Mouse (Mus musculus) forebrain, embryonic 11.5 days (tissue): Measurements from ENCODE around the gene Col25a1. TPM values are rescaled to one million over a fixed set of nuclear protein-coding genes. Genes with fewer than 3 reads are reported as not detected.

ENCODE experiments used
- ATAC-seq: fragments of 200-750 bp; cut with Nextera tagmentation; replicated peaks from 2 replicates; pipeline ENCODE4 v1.8.0; 2017; ENCODE audit warnings: moderate TSS enrichment; ENCODE audit not compliant: low FRiP score
- DNase-seq: peaks from one replicate; pipeline ENCODE4 v3.0.0-alpha.2; 2017; ENCODE audit warnings: low spot score
- H3K27ac ChIP-seq: fragments of 300-500 bp; sonication (generic); 2 replicates; pipeline ENCODE4 v1.5.1; 2014; ENCODE audit warnings: low read depth, low read length
- H3K27me3 ChIP-seq: fragments of 300-500 bp; sonication (generic); 2 replicates; pipeline ENCODE4 v1.6.1; 2014; ENCODE audit warnings: mild to moderate bottlenecking, low read length, mixed read lengths; ENCODE audit not compliant: control insufficient read depth, insufficient read depth
- H3K36me3 ChIP-seq: fragments of 300-500 bp; sonication (generic); 2 replicates; pipeline ENCODE4 v1.6.1; 2014; ENCODE audit warnings: mild to moderate bottlenecking, low read length, moderate library complexity, mixed read lengths; ENCODE audit not compliant: control insufficient read depth, insufficient read depth
- H3K4me1 ChIP-seq: fragments of 300-500 bp; sonication (generic); replicated peaks from 2 replicates; pipeline ENCODE4 v1.6.1; 2014; ENCODE audit warnings: low read length, mixed read lengths; ENCODE audit not compliant: control insufficient read depth, insufficient read depth
- H3K4me2 ChIP-seq: fragments of 300-500 bp; sonication (generic); 2 replicates; pipeline ENCODE4 v1.6.1; 2014; ENCODE audit warnings: low read depth, mild to moderate bottlenecking, low read length, moderate library complexity, mixed read lengths; ENCODE audit not compliant: severe bottlenecking
- H3K4me3 ChIP-seq: fragments of 300-500 bp; sonication (generic); 2 replicates; pipeline ENCODE4 v1.5.1; 2014; ENCODE audit warnings: low read depth, low read length
- H3K9ac ChIP-seq: fragments of 300-500 bp; sonication (generic); 2 replicates; pipeline ENCODE4 v1.6.1; 2014; ENCODE audit warnings: low read length
- H3K9me3 ChIP-seq: fragments of 300-500 bp; sonication (generic); 2 replicates; pipeline ENCODE4 v1.6.1; 2016; ENCODE audit warnings: low read length, mixed read lengths; ENCODE audit not compliant: control insufficient read depth
- WGBS: fragments of 180-500 bp; shearing (Covaris S2); extraction: QIAGEN DNeasy Blood & Tissue Kit; methylation state at CpG from one replicate; pipeline ENCODE4 v1.1.7; 2014; 5-methylcytosine and 5-hydroxymethylcytosine counted together
- polyA plus RNA-seq: library from polyadenylated mRNA; unstranded; fragments of >200 nt; fragmentation: Nextera tagmentation; extraction: Ambion mirVana; gene quantifications from 2 replicates; pipeline ENCODE4 v1.2.1, GENCODE M21; 2014

Col25a1 gene
- polyA plus RNA-seq, 1 experiment from 2014 or later = 2.4 TPM

GRCm38 (mm10) chr3:130103486-130103885 is 27.8 kb upstream of the Col25a1 start:
- WGBS = 80% methylated on average over 8 of the region's 8 CpGs

DNA sequence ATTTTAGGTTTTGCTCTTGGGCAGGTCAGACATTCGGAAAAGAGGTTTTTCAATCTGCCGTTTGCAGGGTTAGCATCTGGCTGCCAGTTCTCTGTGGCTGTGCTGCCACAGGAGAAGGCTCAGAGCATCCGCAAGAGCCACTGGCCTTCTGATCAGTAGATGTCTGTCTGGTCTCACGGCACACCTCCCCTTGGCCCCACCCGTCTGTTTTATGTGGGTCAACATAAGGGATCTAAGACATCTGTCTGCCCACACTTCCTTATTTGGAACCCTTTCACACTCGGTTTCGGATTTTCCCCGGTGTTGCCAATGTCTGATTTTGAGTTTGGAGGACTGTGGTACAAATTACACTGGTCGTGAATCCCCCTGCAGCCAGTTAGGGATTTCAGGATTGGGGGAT is 26.8 kb upstream of the Col25a1 start:
- no peaks in the 10 kb centered on the region for H3K4me1 ChIP-seq
- no peak for DNase-seq
- 88% methylated on average over 9 of the region's 9 CpGs for WGBS
- H3K9ac ChIP-seq = no peak overlapping the region
- H3K36me3 ChIP-seq = no peaks in the 10 kb centered on the region
- H3K27ac ChIP-seq = no peak overlapping the region
- H3K4me3 ChIP-seq = no peak overlapping the region
- H3K4me2 ChIP-seq = no peak overlapping the region
- no peaks in the 10 kb centered on the region for H3K27me3 ChIP-seq
- H3K9me3 ChIP-seq = no peaks in the 10 kb centered on the region
- ATAC-seq = no peak

More at GRCm38 (mm10) chr3:130103486-130103885, 27.8 kb upstream of the Col25a1 start:
- H3K4me1 ChIP-seq = no peaks in the 10 kb centered on the region
- no peak overlapping the region for H3K4me3 ChIP-seq
- no peaks in the 10 kb centered on the region for H3K36me3 ChIP-seq
- no peak overlapping the region for H3K9ac ChIP-seq
- no peaks in the 10 kb centered on the region for H3K9me3 ChIP-seq
- ATAC-seq (no peak), DNase-seq (no peak)
- H3K27me3 ChIP-seq = no peaks in the 10 kb centered on the region
- no peak overlapping the region for H3K4me2 ChIP-seq
- H3K27ac ChIP-seq = no peak overlapping the region

DNA sequence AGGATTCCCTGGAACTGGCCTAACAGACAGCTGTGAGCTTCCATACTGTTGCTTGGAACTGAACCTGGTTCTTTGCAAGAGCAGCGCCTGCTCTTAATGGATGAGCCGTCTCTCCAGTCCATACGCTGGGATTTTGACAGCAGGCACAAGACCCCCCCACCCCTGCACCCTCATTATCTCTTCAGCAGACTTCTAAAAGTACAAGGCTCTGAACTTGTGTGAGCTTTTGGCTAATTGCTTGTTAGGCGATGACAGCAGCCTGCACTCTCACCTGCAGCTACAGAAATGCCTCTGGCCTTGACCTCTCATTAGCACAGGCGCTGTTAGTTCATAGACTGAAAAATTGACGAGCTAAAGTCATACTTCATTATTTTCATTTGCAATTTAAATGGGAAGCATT is 14.4 kb upstream of the Col25a1 start:
- ATAC-seq (no peak), DNase-seq (no peak)
- H3K9ac ChIP-seq = no peak overlapping the region
- H3K27ac ChIP-seq = no peak overlapping the region
- H3K4me3 ChIP-seq = no peak overlapping the region
- no peaks in the 10 kb centered on the region for H3K9me3 ChIP-seq
- no peaks in the 10 kb centered on the region for H3K36me3 ChIP-seq
- H3K4me1 ChIP-seq = no peaks in the 10 kb centered on the region
- H3K27me3 ChIP-seq = no peaks in the 10 kb centered on the region
- H3K4me2 ChIP-seq = no peak overlapping the region
- WGBS = 68% methylated on average over 6 of the region's 6 CpGs

GRCm38 (mm10) chr3:130127840-130128239 is 3.5 kb upstream of the Col25a1 start:
- 84% methylated on average over 8 of the region's 8 CpGs for WGBS
- Histone ChIP-seq H3K4me3 (no peak overlapping the region), H3K27ac (no peak overlapping the region), H3K36me3 (no peaks in the 10 kb centered on the region), H3K9me3 (no peaks in the 10 kb centered on the region), H3K4me1 (no peaks in the 10 kb centered on the region), H3K27me3 (no peaks in the 10 kb centered on the region), H3K4me2 (no peak overlapping the region), H3K9ac (no peak overlapping the region)
- DNase-seq = no peak
- ATAC-seq = no peak

DNA sequence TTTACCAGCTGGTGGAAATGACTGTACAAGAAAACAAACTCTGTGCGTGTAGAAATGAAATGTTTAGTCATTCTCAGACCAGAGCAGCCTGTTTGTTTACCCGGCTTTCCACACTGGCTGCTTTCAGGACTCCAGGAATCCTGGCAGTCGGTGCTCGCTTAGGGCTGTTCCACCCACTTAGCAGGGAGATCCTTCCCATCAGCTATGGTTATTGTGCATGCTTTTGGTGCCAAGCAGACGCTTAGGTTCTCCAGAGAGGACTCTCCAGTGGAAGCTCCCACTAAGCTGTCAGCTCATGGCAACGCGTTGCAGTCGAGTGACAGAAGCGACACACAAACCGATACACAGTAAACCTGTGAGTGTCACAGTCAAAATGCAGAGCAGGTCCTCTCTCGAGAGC is 2.7 kb upstream of the Col25a1 start:
- no peaks in the 10 kb centered on the region for H3K27me3 ChIP-seq
- H3K27ac ChIP-seq = no peak overlapping the region
- H3K4me2 ChIP-seq = no peak overlapping the region
- H3K36me3 ChIP-seq = no peaks in the 10 kb centered on the region
- H3K9ac ChIP-seq = no peak overlapping the region
- ATAC-seq (no peak), DNase-seq (no peak)
- H3K4me3 ChIP-seq = no peak overlapping the region
- 89% methylated on average over 11 of the region's 11 CpGs for WGBS
- H3K4me1 ChIP-seq = no peaks in the 10 kb centered on the region
- no peaks in the 10 kb centered on the region for H3K9me3 ChIP-seq

DNA sequence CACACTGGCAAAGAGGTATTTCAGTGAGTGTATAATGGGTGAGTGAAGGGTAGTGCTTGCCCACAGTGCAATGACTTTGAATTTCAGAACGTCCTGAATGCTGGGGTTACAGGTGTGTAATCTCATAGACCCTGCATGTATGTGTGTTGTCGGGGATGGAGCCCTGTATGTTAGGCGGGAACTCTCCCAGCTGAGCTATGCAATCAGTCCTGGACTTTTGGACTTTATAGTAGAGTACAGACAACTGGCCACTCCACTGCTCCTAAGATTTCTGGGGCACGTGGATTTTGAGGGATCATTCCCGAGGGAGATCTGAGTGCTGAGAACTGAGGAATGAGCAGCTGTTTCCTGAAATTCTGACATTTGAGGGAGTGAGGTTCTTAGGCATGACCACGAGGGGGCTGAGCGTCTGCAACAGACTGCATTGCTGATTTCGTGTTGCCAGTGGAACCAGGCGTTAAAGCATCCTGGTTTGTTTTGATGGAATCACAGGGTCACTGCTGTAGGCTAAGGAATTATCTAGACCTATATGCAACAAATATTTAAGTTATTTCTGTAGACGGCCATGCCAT is 1.6 kb upstream of the Col25a1 start:
- Histone ChIP-seq H3K4me1 (no peaks in the 10 kb centered on the region), H3K4me2 (no peak overlapping the region), H3K27ac (no peak overlapping the region), H3K27me3 (no peaks in the 10 kb centered on the region), H3K9ac (no peak overlapping the region), H3K36me3 (no peaks in the 10 kb centered on the region), H3K9me3 (no peaks in the 10 kb centered on the region), H3K4me3 (no peak overlapping the region)
- DNase-seq (no peak), ATAC-seq (no peak)
- 67% methylated on average over 10 of the region's 10 CpGs for WGBS

GRCm38 (mm10) chr3:130137204-130137603 is 5.9 kb downstream of the Col25a1 start:
- no peaks in the 10 kb centered on the region for H3K27me3 ChIP-seq
- DNase-seq (no peak), ATAC-seq (no peak)
- H3K4me1 ChIP-seq = no peaks in the 10 kb centered on the region
- no peaks in the 10 kb centered on the region for H3K36me3 ChIP-seq
- no peak overlapping the region for H3K4me2 ChIP-seq
- H3K9me3 ChIP-seq = no peaks in the 10 kb centered on the region
- H3K9ac ChIP-seq = no peak overlapping the region
- H3K4me3 ChIP-seq = no peak overlapping the region
- H3K27ac ChIP-seq = no peak overlapping the region

- Histone ChIP-seq H3K9me3 (no peaks in the 10 kb centered on the region), H3K9ac (no peak overlapping the region), H3K27ac (no peak overlapping the region), H3K4me3 (no peak overlapping the region), H3K4me1 (no peaks in the 10 kb centered on the region), H3K4me2 (no peak overlapping the region), H3K27me3 (no peaks in the 10 kb centered on the region), H3K36me3 (no peaks in the 10 kb centered on the region)
- no peak for DNase-seq
- 87% methylated on average over 3 of the region's 3 CpGs for WGBS
- ATAC-seq = no peak
Observed at GRCm38 (mm10) chr3:130137640-130138039, 6.3 kb downstream of the Col25a1 start.

DNA sequence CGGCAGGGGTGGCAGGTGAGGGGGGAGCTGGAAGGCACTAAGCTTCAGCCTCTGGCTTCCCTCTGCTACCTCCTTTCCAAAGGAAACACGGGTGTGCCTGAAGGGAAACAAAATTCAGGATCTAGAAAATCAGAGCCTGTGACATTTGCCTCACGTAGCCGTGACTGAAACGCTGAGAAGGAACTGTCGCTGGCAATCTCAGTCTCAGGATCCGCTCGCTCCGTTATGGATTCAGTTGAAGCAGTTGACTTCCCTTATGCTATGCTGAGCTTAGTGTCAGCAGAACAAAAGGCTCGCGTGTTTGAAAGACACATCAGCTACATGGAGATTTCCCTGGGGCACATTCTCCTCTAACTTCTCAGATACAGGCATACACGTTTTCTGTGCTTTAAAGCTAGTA is 14.6 kb downstream of the Col25a1 start:
- ATAC-seq = no peak
- Histone ChIP-seq H3K4me2 (no peak overlapping the region), H3K4me3 (no peak overlapping the region), H3K36me3 (no peaks in the 10 kb centered on the region), H3K9ac (no peak overlapping the region), H3K27ac (no peak overlapping the region), H3K4me1 (no peaks in the 10 kb centered on the region), H3K9me3 (no peaks in the 10 kb centered on the region), H3K27me3 (no peaks in the 10 kb centered on the region)
- 76% methylated on average over 12 of the region's 12 CpGs for WGBS
- DNase-seq = no peak
